Mouse (Mus musculus): Measurements from ENCODE around the gene Slc36a4.
A peak's percentile ranks its signal among the peaks of the same experiment; 100 is the strongest.

Slc36a4 gene

GRCm38 (mm10) chr9:15709599-15710381 lies at the start of gene Slc36a4:
Slc36a4 (plus strand) TSS chr9:15709738.
- DNase-seq: peak; percentile 69

GRCm38 (mm10) chr9:15664606-15665005 lies 44.9 kb upstream of the Slc36a4 start:
- no peak for DNase-seq

DNA sequence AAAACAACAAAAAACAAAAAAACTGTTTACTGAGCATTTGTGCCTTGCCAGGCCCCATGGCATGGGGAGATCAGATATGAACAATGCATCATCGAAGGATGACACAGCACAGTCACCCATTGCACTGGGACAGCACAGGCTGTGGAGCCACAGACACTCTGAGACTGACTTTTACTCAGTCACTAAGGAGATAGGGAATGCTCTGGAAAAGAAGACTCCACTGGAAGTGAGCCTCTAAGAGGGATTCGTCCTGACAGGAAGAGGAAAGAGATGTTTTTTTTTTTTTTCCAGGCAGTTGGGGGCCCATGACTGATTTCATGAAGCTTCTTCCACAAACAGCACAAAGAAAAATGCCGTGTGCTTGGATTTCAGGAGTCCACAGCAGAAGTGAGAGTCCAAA lies 40.1 kb upstream of the Slc36a4 start:
- no peak for DNase-seq

DNA sequence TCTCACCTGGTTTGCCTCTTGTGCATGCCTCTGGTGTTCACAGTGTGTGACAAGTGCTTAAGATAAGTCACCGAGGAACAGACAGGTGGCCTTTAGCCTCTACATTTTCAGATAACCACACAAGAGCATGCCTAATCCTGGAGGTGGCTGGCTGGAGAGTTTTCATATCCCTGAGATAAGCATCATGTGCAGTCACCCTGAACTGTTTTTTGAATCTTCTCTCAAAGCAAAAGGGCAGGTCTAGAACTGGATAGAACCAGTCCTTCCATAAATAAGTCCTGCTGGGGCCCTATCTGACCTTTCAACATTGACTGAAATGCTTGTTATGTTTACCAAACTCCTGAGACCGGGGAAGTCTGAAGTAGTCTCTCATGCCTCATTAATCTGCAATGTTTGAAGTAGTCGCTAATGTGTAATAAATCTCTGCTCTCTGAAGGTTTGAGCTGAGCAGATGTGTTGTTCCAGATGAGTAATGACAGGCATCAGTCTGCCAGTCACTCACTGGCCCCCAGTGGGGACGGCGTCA lies 39.5 kb upstream of the Slc36a4 start:
- DNase-seq: no peak

GRCm38 (mm10) chr9:15672251-15672650 lies 37.3 kb upstream of the Slc36a4 start:
- no peak for DNase-seq

- peak; percentile 13 for DNase-seq
Observed at GRCm38 (mm10) chr9:15681855-15682466, 27.6 kb upstream of the Slc36a4 start.

DNA sequence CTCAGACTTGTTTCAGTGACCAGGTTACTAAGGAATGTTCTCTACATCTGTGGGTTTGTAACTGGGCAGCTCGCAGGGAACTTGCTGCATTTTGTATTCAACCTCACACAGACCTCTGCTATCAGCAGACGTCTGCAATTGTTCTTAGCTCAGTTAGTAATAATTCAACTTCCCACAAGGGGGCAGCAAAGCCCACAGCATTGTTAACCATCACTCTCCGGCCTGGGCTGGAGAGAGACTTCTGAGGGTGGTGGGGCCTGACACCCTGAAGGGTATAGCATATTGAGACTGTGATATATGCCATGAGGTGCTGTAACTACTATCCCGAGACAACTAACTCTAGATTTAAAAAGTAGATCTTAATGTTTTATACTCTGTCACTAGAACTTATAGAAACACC lies 24.3 kb upstream of the Slc36a4 start:
- peak; percentile 66 for DNase-seq

DNA sequence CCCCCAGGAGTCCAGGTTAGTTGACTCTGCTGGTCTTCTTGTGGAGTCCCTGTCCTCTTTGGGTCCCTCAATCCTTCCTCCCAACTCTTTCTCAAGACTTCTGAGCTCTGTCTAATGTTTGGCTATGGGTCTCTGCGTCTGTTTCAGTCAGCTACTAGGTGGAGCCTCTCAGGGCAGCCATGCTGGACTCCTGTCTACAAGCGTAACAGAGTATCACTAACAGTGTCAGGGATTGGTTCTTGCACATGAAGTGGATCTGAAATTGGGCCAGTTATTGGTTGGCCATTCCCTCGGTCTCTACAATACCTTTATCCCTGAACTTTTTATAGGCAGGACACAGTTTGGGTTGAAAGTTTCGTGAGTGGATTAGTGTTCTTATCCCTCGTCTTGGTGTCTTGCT lies 22.2 kb upstream of the Slc36a4 start:
- no peak for DNase-seq

- DNase-seq: no peak
Observed at GRCm38 (mm10) chr9:15693847-15694246, 15.7 kb upstream of the Slc36a4 start.

GRCm38 (mm10) chr9:15694989-15695388 lies 14.5 kb upstream of the Slc36a4 start:
- DNase-seq: no peak

DNA sequence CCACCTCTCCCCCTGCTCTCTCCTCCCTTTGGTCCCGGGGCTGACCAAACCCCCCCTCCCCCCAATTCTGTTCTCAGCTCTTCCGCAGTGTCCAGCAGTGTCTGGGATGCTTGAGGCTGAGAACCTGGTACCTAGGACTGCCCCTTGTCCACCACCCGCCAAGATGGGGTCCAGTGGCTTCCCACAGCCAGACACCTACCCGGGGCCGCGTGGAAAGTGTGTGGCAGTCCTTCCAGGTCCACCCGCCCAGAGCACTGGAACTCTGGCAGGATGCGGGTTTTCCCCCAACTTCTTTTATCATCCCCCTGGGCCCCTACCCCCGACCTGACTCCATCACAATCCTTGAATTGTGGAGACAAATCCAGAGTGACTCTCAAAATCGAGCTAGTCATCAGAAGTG lies 3.8 kb upstream of the Slc36a4 start:
- DNase-seq: no peak

DNA sequence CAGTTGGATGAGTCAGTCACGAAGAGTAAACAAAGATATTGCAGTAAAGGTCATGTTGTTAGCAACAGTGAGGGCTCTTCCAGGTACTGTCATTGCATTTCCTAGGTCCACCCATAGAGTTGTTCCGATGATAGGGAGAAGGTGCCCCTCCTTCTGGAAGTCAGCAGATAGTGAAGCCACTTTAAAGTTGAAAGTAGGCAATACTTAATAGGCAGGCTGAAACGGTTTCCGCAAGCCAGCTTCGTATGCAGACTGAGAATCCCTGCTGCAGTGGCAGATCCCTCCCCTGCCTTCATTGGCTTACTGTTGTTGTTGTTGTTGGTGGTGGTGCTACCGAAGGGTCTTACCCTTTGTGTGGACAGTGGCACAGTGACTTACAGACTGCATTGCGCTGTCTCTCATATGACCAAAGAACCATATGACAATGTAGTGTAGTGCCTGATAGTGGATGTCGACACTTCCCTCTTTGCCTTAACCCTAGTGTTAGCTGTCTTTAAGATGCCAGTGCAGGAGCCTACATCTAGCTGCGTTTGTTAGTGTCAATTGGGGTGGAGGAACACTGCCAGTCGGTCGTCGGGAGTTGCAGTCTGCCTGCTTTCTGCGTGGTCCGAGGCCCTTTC lies 449 bp upstream of the Slc36a4 start:
- no peak for DNase-seq

DNA sequence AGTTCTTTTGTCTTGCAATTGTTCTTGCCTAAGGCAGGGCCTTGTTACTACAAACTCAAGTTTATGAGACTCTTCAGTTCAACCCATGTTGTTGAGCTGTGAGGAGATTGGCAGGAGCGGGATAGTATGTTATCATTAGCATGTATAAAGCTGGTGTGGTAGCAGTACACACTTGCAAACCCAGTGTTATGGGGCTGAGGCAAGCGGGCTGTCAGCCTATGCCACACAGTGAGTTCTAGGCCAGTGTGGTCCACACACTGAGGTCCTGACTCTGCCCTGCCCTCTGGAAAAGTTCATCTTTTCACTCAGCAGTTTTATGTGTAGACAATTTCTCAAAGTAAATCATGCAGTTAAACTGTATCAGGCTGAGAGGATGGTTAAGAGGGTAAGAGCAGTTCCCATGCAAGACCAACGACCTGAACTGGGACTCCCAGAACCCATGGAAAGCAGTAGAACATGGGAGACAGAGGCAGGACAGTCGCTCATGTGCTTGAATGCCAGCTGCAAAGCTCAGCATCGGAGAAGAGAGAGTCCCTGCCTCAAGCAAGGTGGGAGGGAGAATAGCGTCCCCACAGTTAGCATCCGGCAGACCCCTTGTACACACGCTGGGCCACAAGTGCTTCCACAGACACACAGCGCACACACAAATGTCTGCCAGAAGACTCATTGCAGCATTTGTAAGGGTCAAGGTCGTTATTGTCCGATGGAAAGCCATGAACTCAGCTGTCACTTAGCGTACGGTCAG lies 1.5 kb downstream of the Slc36a4 start:
- no peak for DNase-seq

- no peak for DNase-seq
Observed at GRCm38 (mm10) chr9:15711676-15712075, 2.1 kb downstream of the Slc36a4 start.

- DNase-seq: no peak
Observed at GRCm38 (mm10) chr9:15714792-15715191, 5.3 kb downstream of the Slc36a4 start.

GRCm38 (mm10) chr9:15715193-15715989 lies 5.9 kb downstream of the Slc36a4 start:
- no peak for DNase-seq

GRCm38 (mm10) chr9:15717363-15717762 lies 7.8 kb downstream of the Slc36a4 start:
- DNase-seq: no peak

- no peak for DNase-seq
Observed at GRCm38 (mm10) chr9:15718295-15718694, 8.8 kb downstream of the Slc36a4 start.

DNA sequence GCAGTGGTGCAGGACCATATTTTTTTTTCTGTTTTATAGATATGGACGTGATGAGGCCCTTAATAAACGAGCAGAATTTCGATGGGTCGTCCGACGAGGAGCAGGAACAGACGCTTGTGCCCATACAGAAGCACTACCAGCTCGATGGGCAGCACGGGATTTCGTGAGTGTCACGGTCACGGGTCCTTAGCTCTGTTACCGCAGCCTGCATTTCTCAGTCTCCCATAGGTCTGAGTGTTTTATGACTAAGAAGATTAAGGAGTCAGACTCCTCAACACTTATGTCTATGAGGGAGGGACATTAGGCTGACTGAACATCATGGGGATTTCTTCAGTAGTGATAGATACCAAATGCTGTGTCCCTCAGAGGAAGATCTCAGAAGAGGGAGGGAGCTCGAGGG lies 10.1 kb downstream of the Slc36a4 start:
- DNase-seq: no peak

DNA sequence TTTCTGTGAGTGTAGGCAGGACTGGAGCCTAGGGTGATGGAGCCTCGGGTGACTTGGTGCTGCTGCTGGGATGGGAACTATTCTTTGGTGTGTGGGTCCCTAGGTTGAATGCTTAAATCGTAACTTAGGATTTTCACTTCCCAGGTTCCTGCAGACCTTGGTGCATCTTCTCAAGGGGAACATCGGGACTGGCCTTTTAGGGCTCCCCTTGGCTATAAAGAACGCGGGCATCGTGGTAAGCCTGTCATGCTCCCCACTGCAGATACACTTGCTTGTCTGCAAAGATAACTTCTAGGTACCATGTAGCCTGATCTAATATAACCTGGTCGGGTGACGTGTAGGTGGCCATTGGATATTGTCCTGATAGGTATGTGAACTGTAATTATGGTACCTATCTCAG lies 11.0 kb downstream of the Slc36a4 start:
- no peak for DNase-seq

GRCm38 (mm10) chr9:15721226-15721833 lies 11.8 kb downstream of the Slc36a4 start:
- no peak for DNase-seq

- DNase-seq: no peak
Observed at GRCm38 (mm10) chr9:15722506-15722905, 13.0 kb downstream of the Slc36a4 start.
